ENCODE assay signal across 10 mouse cellular contexts in genomic region chr3:122360721-122361138, GRCm38 (mm10).
A peak's percentile ranks its signal among the peaks of the same experiment; 100 is the strongest.
DNase-seq lines count a peak whose midpoint lies in the region; ATAC-seq and TF ChIP-seq lines count a peak whose summit lies in the region.
"Had no signal": no experiment of that assay in that cellular context is flagged by ENCODE, and none has a peak within 500 bp of the region (broad histone marks: within the 10 kb centered on the region; RNA-seq: fewer than 3 reads in every experiment).

No protein-coding gene starts in this region.

- no peak overlapping the region for H3K27ac ChIP-seq in hindbrain, postnatal 0 days
- H3K27ac ChIP-seq in stomach, embryonic 14.5 days (ENCODE audit: low read length) = no peak overlapping the region
- H3K27ac ChIP-seq in liver, embryonic 11.5 days (ENCODE audit: low read depth, low read length) = no peak overlapping the region

- H3K4me2 ChIP-seq in hindbrain, postnatal 0 days (ENCODE audit: low read depth, low read length) = no peak overlapping the region
- no peak overlapping the region for H3K4me2 ChIP-seq in stomach, embryonic 14.5 days (replicated peaks; ENCODE audit: low read depth, low read length)
- no peak overlapping the region for H3K4me2 ChIP-seq in liver, embryonic 11.5 days

- peak; percentile 52; the same call in 1 of the 2 replicates for ATAC-seq in hindbrain, postnatal 0 days
- peak; percentile 59; the same call in 1 of the 2 replicates for ATAC-seq in stomach, embryonic 14.5 days (ENCODE audit: insufficient number of reproducible peaks, insufficient read depth, low FRiP score, low read depth)
- ATAC-seq in liver, embryonic 11.5 days (replicated peaks; ENCODE audit: low FRiP score) = no peak
- ATAC-seq: Patski had no signal

- no peak overlapping the region for H3K4me3 ChIP-seq in hindbrain, postnatal 0 days (ENCODE audit: low read length)
- H3K4me3 ChIP-seq in stomach, embryonic 14.5 days (ENCODE audit: low read depth, low read length) = no peak overlapping the region
- no peak overlapping the region for H3K4me3 ChIP-seq in liver, embryonic 11.5 days (ENCODE audit: low read depth, low read length)

- no peaks in the 10 kb centered on the region for H3K27me3 ChIP-seq in hindbrain, postnatal 0 days (ENCODE audit: insufficient read depth, low read length)
- H3K27me3 ChIP-seq in stomach, embryonic 14.5 days (ENCODE audit: control insufficient read depth, insufficient read depth, low read length) = no peaks in the 10 kb centered on the region
- no peaks in the 10 kb centered on the region for H3K27me3 ChIP-seq in liver, embryonic 11.5 days (replicated peaks; ENCODE audit: control insufficient read depth, insufficient read depth, low read length)
- H3K27me3 ChIP-seq: Patski had no signal

- WGBS in hindbrain, postnatal 0 days = 37% methylated on average over 5 of the region's 5 CpGs
- WGBS in stomach, embryonic 14.5 days = 35% methylated on average over 5 of the region's 5 CpGs
- 58% methylated on average over 5 of the region's 5 CpGs for WGBS in liver, embryonic 11.5 days

- no peak for TF ChIP-seq CTCF in hindbrain, postnatal 0 days (IDR thresholded peaks at IDR 0.05; ENCODE audit: low read depth)

- H3K9ac ChIP-seq in hindbrain, postnatal 0 days (replicated peaks; ENCODE audit: low read length) = no peak overlapping the region
- H3K9ac ChIP-seq in stomach, embryonic 14.5 days (replicated peaks; ENCODE audit: low read depth, low read length) = no peak overlapping the region
- H3K9ac ChIP-seq in liver, embryonic 11.5 days (ENCODE audit: low read depth, low read length) = no peak overlapping the region

- no peaks in the 10 kb centered on the region for H3K4me1 ChIP-seq in hindbrain, postnatal 0 days (ENCODE audit: insufficient read depth, low read length)
- H3K4me1 ChIP-seq in stomach, embryonic 14.5 days (ENCODE audit: control insufficient read depth, insufficient read depth, low read length) = peaks cover 13% of the 10 kb centered on the region
- H3K4me1 ChIP-seq in liver, embryonic 11.5 days (replicated peaks; ENCODE audit: control insufficient read depth, insufficient read depth, low read length) = no peaks in the 10 kb centered on the region; the same call in 1 of the 2 replicates

- H3K36me3 ChIP-seq in hindbrain, postnatal 0 days (ENCODE audit: insufficient read depth, low read length) = no peaks in the 10 kb centered on the region
- no peaks in the 10 kb centered on the region for H3K36me3 ChIP-seq in stomach, embryonic 14.5 days (ENCODE audit: control insufficient read depth, insufficient read depth, low read length)
- no peaks in the 10 kb centered on the region for H3K36me3 ChIP-seq in liver, embryonic 11.5 days (ENCODE audit: control insufficient read depth, insufficient read depth, low read length)

- H3K9me3 ChIP-seq in hindbrain, postnatal 0 days (ENCODE audit: low read length) = no peaks in the 10 kb centered on the region
- H3K9me3 ChIP-seq in stomach, embryonic 14.5 days (ENCODE audit: control insufficient read depth, low read depth, low read length) = no peaks in the 10 kb centered on the region
- H3K9me3 ChIP-seq in liver, embryonic 11.5 days (ENCODE audit: control insufficient read depth, low read length) = no peaks in the 10 kb centered on the region

- peak; percentile 44 for DNase-seq in lung, postnatal 10 days
- DNase-seq in lung, postnatal 25 days (ENCODE audit: low spot score) = no peak
- peak; percentile 22 for DNase-seq in gastrocnemius, postnatal 25 days
- DNase-seq in hindbrain, postnatal 0 days (ENCODE audit: low spot score) = no peak
- no peak for DNase-seq in liver, embryonic 11.5 days (ENCODE audit: low spot score)
- no peak for DNase-seq in thymus, postnatal 14 days
- DNase-seq in lung, postnatal 14 days = no peak
- DNase-seq: layer of hippocampus, adult 9-11 months had no signal

Comparison
In these comparisons a context has a peak if more than half of its experiments do, and no peak if none do; other contexts are left out.
1. DNase-seq: peak in lung, postnatal 10 days (single experiment) and gastrocnemius, postnatal 25 days (single experiment); none in lung, postnatal 25 days (single experiment), hindbrain, postnatal 0 days (single experiment), liver, embryonic 11.5 days (single experiment), thymus, postnatal 14 days (single experiment) and lung, postnatal 14 days (single experiment).